Mouse (Mus musculus) kidney, adult 2 months (tissue): Measurements from ENCODE around the gene Atp2c2. TPM values are rescaled to one million over a fixed set of nuclear protein-coding genes. Genes with fewer than 3 reads are reported as not detected.
A peak's percentile ranks its signal among the peaks of the same experiment; 100 is the strongest.

Experiments
- DNase-seq: peaks from one replicate; pipeline ENCODE4 v3.0.0; 2021
- H3K27ac ChIP-seq: fragments of 200-500 bp; 2 replicates; pipeline ENCODE4 v1.5.1; 2012; ENCODE audit warnings: low read depth, low read length, control low read depth, inconsistent platforms; ENCODE audit not compliant: insufficient read depth
- H3K27me3 ChIP-seq: fragments of 200-500 bp; replicated peaks from 2 replicates; pipeline ENCODE4 v1.6.1; 2012; ENCODE audit warnings: mild to moderate bottlenecking, moderate library complexity, low read length, inconsistent platforms; ENCODE audit not compliant: control insufficient read depth, insufficient read depth
- H3K36me3 ChIP-seq: fragments of 200-500 bp; 2 replicates; pipeline ENCODE4 v1.6.1; 2012; ENCODE audit warnings: mild to moderate bottlenecking, moderate library complexity, low read length, inconsistent platforms; ENCODE audit not compliant: control insufficient read depth, insufficient read depth
- H3K4me1 ChIP-seq: fragments of 200-500 bp; 2 replicates; pipeline ENCODE4 v1.6.1; 2011; ENCODE audit warnings: low read length; ENCODE audit not compliant: control insufficient read depth, insufficient read depth
- H3K4me3 ChIP-seq: fragments of 200-500 bp; 2 replicates; pipeline ENCODE4 v1.5.1; 2011; ENCODE audit warnings: mild to moderate bottlenecking, low read depth, low read length, control low read depth; ENCODE audit not compliant: insufficient read depth
- CTCF ChIP-seq: fragments of 200-500 bp; conservative IDR thresholded peaks from 2 replicates; pipeline ENCODE4 v1.5.1; 2011; ENCODE audit warnings: low read depth, mild to moderate bottlenecking, control low read depth, low read length, moderate library complexity, mixed read lengths; ENCODE audit not compliant: insufficient read depth, insufficient read length
- POLR2A ChIP-seq: fragments of 200-500 bp; IDR thresholded peaks from one replicate; pipeline ENCODE4 v1.6.1; 2011; ENCODE audit warnings: low read depth, low read length, control low read depth
- WGBS: fragments of 180-500 bp; shearing (Covaris S2); methylation state at CpG from one replicate; pipeline ENCODE4 v1.1.7; 2018; 5-methylcytosine and 5-hydroxymethylcytosine counted together
- polyA plus RNA-seq: library from polyadenylated mRNA; depleted of rRNA; stranded (reverse); fragments of >200 nt; gene quantifications from 2 replicates; pipeline ENCODE4 v1.2.3, GENCODE M21; 2012

The Atp2c2 gene
- polyA plus RNA-seq, 1 experiment, result 0.52 TPM

GRCm38 (mm10) chr8:119781086-119781840 is 81.5 kb downstream of the Atp2c2 start:
- 75% methylated on average over 4 of the region's 4 CpGs for WGBS
- H3K27me3 ChIP-seq, result no peaks in the 10 kb centered on the region
- TF ChIP-seq POLR2A (no peak), CTCF (no peak)
- H3K4me1 ChIP-seq, result peaks cover 7% of the 10 kb centered on the region; the same call in 1 of the 2 replicates
- peak; percentile 28 for DNase-seq
- no peaks in the 10 kb centered on the region for H3K36me3 ChIP-seq
- no peak overlapping the region for H3K27ac ChIP-seq
- no peak overlapping the region for H3K4me3 ChIP-seq

GRCm38 (mm10) chr8:119782715-119783114 is 82.9 kb downstream of the Atp2c2 start:
- Histone ChIP-seq H3K27ac (no peak overlapping the region), H3K4me3 (no peak overlapping the region), H3K4me1 (peaks cover 4% of the 10 kb centered on the region; the same call in 1 of the 2 replicates), H3K27me3 (no peaks in the 10 kb centered on the region), H3K36me3 (no peaks in the 10 kb centered on the region)
- peak; percentile 77 for DNase-seq
- WGBS, result 4% methylated on average over 5 of the region's 5 CpGs
- TF ChIP-seq POLR2A (no peak), CTCF (peak; percentile 88)

- H3K4me3 ChIP-seq, result no peak overlapping the region
- WGBS, result 96% methylated on average over 6 of the region's 6 CpGs
- TF ChIP-seq POLR2A, result no peak
- TF ChIP-seq CTCF, result no peak
- H3K36me3 ChIP-seq, result no peaks in the 10 kb centered on the region
- no peaks in the 10 kb centered on the region for H3K27me3 ChIP-seq
- no peak for DNase-seq
- H3K4me1 ChIP-seq, result peaks cover 4% of the 10 kb centered on the region; the same call in 1 of the 2 replicates
- H3K27ac ChIP-seq, result no peak overlapping the region
Measured at GRCm38 (mm10) chr8:119783579-119783978, 83.8 kb downstream of the Atp2c2 start.

- no peak for DNase-seq
- no peak overlapping the region for H3K4me3 ChIP-seq
- no peak overlapping the region for H3K27ac ChIP-seq
- H3K27me3 ChIP-seq, result no peaks in the 10 kb centered on the region
- WGBS, result 73% methylated on average over 9 of the region's 9 CpGs
- H3K4me1 ChIP-seq, result no peaks in the 10 kb centered on the region
- TF ChIP-seq POLR2A (no peak), CTCF (no peak)
- no peaks in the 10 kb centered on the region for H3K36me3 ChIP-seq
Measured at GRCm38 (mm10) chr8:119784141-119784574, 84.3 kb downstream of the Atp2c2 start.

GRCm38 (mm10) chr8:119784676-119785075 is 84.9 kb downstream of the Atp2c2 start:
- H3K4me3 ChIP-seq, result no peak overlapping the region
- no peak overlapping the region for H3K27ac ChIP-seq
- no peaks in the 10 kb centered on the region for H3K4me1 ChIP-seq
- H3K36me3 ChIP-seq, result no peaks in the 10 kb centered on the region
- no peak for DNase-seq
- TF ChIP-seq CTCF (no peak), POLR2A (no peak)
- no peaks in the 10 kb centered on the region for H3K27me3 ChIP-seq
- 81% methylated on average over 7 of the region's 7 CpGs for WGBS

GRCm38 (mm10) chr8:119785764-119786405 is 86.1 kb downstream of the Atp2c2 start:
- H3K4me3 ChIP-seq, result no peak overlapping the region
- DNase-seq, result no peak
- no peaks in the 10 kb centered on the region for H3K36me3 ChIP-seq
- 61% methylated on average over 18 of the region's 18 CpGs for WGBS
- no peak overlapping the region for H3K27ac ChIP-seq
- H3K4me1 ChIP-seq, result no peaks in the 10 kb centered on the region
- H3K27me3 ChIP-seq, result no peaks in the 10 kb centered on the region
- TF ChIP-seq POLR2A, result no peak
- TF ChIP-seq CTCF, result no peak

- H3K4me3 ChIP-seq, result no peak overlapping the region
- H3K4me1 ChIP-seq, result peaks cover 6% of the 10 kb centered on the region; the same call in 1 of the 2 replicates
- WGBS, result 91% methylated on average over 3 of the region's 3 CpGs
- no peak overlapping the region for H3K27ac ChIP-seq
- H3K36me3 ChIP-seq, result no peaks in the 10 kb centered on the region
- H3K27me3 ChIP-seq, result no peaks in the 10 kb centered on the region
- no peak for DNase-seq
- TF ChIP-seq CTCF (no peak), POLR2A (no peak)
Measured at GRCm38 (mm10) chr8:119786871-119787270, 87.1 kb downstream of the Atp2c2 start.
